Mouse (Mus musculus): ENCODE data around the gene Inhbe. TPM values are rescaled to one million over a fixed set of nuclear protein-coding genes. Genes with fewer than 3 reads are reported as not detected.
A peak's percentile ranks its signal among the peaks of the same experiment; 100 is the strongest.

Inhbe gene
- polyA plus RNA-seq, 1 experiment from 2014 or later = 0.09 TPM

DNA sequence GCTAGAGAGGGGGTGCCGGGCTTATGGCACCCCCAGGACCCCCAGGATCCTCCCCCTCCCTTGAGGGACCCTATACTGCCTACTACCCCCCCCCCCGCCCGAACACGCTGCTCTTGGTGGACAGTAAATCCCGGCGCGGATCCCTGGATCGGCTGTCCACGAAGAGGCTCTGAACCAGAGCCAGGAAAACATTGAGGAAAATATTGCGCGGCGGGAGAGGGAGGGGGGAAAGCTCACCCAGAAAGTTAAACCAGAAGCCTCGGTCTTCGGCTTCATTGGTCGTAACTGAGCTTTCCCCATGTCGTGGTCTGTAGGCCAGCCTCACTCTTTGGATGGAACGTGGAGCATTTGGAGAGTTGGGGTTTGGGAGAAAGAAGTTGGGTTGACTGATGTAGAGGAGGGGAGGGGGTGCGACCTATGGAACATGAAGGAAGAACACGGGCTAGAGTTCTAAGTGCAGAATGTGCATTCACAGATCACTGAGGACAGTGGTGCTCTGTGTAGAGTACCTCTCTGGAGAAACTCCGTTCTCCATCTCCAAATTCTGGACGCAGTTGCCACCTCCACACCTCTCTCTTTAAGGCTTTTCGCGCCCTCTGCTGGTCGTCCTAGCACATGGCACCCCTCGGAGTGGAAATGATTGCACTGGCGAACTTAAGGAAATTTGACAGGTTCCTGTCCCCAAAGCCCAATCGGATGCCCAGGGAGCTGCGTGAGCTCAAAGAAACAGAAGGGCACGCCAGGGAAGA, 12.1 kb downstream of the Inhbe start, which contains the start of gene Gli1:
Gene Gli1, minus strand, starts transcription at position 84 of the 749 bp plus-strand sequence.
- Histone ChIP-seq H3K36me3 (no peaks in the 10 kb centered on the region), H3K4me2 (peak within 1 kb of the TSS; percentile 66), H3K4me1 (replicated peaks) (peaks cover 34% of the 10 kb centered on the region), H3K27me3 (peaks cover 36% of the 10 kb centered on the region), H3K9me3 (no peaks in the 10 kb centered on the region), H3K27ac (replicated peaks) (no peak within 1 kb of the TSS), H3K9ac (no peak within 1 kb of the TSS), H3K4me3 (peak within 1 kb of the TSS; percentile 36)
- 0 out of 2 replicates have a peak, but pooled peaks have one; percentile 32 for ATAC-seq (ENCODE audit: low FRiP score, low read depth)
- under 1% methylated on average over 28 of the region's 29 CpGs for WGBS

DNA sequence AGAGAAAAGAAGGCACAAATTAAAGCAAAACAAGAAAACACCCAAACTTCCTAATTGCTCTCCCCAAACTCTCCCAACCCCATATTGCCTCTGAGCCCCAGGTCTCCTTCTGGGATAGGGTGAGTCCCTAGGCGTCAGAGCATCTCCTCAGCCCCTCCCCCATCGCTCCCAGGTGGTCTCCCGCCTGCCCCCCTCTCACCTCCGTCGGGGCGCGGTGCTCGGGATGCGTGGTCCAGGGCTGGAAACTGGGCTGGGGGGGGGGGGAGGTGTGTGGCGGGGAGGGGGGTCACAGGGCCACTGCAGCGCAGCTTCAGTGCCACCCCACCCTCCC, 12.9 kb downstream of the Inhbe start:
- H3K9me3 ChIP-seq = no peaks in the 10 kb centered on the region
- peaks cover 34% of the 10 kb centered on the region for H3K4me1 ChIP-seq (replicated peaks)
- ATAC-seq (ENCODE audit: low FRiP score, low read depth) = no peak
- H3K4me3 ChIP-seq = peak overlapping the region; percentile 36
- peaks cover 38% of the 10 kb centered on the region for H3K27me3 ChIP-seq
- no peak overlapping the region for H3K27ac ChIP-seq (replicated peaks)
- WGBS = 0% methylated on average over 9 of the region's 11 CpGs
- no peak overlapping the region for H3K9ac ChIP-seq
- H3K36me3 ChIP-seq = no peaks in the 10 kb centered on the region
- peak overlapping the region; percentile 66 for H3K4me2 ChIP-seq

DNA sequence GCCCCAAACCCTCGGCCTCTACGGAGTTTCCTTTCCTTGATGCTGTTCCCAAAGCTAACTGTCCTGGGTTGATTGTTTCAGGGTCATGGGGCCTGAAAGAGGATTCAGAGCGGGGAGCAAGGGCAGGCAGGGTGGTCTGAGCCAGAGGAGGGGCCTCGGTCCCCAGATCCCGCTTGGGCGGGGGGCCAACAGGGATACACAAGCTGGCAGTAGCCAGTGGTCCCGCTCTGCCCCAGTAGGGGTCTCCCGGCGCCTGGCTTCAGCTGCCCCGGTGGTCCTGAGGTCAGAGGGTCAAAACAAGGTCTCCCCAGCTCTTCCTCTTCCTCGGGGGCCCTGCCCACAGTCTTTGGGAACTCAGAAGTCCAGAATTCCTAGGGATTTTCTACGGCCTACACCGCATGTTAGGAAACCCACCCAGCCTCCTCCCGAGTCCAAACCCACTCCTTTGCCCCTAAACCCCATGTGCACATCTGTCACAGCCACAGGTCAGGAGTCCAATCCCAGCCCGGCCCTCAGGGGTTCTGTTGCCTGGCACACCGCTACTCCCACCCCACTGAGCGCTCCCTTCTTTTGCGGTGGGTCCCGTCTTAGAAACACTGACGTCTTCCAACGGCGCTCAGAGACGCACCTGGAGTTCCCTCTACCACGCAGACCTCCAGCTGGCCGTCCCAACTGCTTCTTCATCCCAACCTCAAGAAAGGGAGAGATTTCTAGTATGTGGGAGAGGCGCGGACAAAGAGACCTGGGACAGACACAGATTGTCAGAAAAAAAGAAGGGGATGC, 13.4 kb downstream of the Inhbe start:
- WGBS = under 1% methylated on average over 27 of the region's 27 CpGs
- no peaks in the 10 kb centered on the region for H3K9me3 ChIP-seq

DNA sequence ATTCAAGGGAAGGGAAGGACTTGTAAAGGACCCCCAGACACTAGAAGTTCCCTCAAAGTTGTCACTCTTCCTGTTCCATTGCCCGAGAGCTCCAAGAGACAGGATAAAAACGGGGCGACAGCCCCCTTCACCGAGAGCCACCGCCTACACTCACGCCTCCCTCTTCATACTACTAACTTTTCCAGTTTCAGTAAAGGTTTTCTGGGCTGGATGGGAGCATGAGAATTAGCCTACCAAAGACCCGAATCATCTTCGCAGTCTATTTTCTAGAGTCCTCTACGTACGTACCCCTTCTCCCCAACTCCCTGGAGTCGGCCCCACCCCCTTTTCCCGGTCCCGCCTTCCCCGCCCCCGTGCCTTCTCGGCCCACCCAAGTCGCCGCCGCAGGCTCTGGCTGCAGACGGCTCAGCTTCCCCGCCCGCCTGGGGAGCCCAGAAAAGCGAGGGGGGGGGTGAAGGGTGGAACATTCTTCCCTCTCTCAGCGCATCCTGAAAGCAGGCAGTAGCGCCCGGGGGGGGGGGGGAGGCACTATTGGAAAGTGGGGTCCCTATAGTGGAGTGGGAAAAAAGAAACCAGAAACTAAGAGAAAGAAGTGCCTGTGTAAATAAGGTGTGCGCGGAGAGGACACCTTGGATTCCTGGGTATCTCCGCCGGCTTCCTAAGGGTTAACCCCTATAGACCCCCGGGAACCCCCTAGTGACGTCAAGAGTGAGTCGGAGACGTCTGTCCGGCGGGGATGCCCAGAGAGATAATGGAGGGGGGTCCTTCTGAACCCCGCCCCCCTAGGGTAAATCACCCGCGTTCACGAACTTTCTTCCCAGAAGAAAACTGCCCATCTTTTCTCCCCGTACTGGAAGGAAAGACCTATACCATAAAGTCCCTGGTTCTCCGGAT, 14.3 kb downstream of the Inhbe start:
- no peak for ATAC-seq (ENCODE audit: low FRiP score, low read depth)
- H3K27me3 ChIP-seq = peaks cover 38% of the 10 kb centered on the region
- no peaks in the 10 kb centered on the region for H3K36me3 ChIP-seq
- under 1% methylated on average over 40 of the region's 42 CpGs for WGBS
- H3K4me2 ChIP-seq = peak overlapping the region; percentile 66
- peak overlapping the region; percentile 36 for H3K4me3 ChIP-seq
- no peak overlapping the region for H3K9ac ChIP-seq
- no peaks in the 10 kb centered on the region for H3K9me3 ChIP-seq
- H3K27ac ChIP-seq (replicated peaks) = peak overlapping the region; percentile 66
- H3K4me1 ChIP-seq (replicated peaks) = peaks cover 34% of the 10 kb centered on the region

More for the DNA sequence above, 13.4 kb downstream of the Inhbe start:
- Histone ChIP-seq H3K4me2 (peak overlapping the region; percentile 66), H3K4me3 (peak overlapping the region; percentile 36), H3K27ac (replicated peaks) (0 out of 2 replicates have a peak overlapping the region, but pooled peaks have one; percentile 28), H3K9ac (no peak overlapping the region), H3K27me3 (peaks cover 38% of the 10 kb centered on the region), H3K4me1 (replicated peaks) (peaks cover 34% of the 10 kb centered on the region), H3K36me3 (no peaks in the 10 kb centered on the region)
- ATAC-seq (ENCODE audit: low FRiP score, low read depth) = no peak

DNA sequence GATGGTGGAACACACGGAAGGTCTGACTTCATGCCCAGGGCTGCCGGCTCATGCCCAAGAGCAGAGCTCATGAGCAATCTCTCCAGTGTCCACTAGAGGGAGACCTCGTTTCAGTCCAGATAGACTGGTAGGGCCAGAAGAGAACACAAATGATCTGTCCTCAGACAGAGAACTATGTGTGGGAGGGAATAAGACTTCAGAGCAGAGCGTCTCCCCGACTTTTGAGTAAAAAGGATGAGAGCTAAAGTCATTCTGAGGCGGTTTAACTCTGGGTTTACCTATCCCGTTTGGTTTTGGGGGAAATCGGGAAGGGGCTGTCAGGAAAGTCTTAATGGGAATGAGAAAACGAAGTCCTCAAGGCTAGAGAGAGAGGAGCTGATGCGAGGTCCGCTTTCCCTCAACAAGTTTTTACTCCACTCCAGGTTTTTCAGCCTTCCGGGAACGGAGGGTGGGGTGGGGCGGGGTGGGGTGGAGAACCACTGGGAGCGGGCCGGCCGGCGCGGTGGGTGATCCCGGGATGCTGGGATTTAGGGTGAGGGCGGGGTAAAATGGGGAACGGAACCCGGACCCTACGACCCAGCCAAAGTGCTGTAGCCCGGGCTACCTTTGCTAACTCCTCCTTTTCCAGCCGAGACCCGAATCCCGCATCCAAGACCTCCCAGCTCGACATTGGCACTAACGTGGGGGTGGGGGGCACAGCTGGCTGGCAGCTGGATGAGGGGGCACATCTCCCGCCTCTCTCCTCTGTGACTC, 15.1 kb downstream of the Inhbe start:
- no peaks in the 10 kb centered on the region for H3K36me3 ChIP-seq
- H3K27ac ChIP-seq (replicated peaks) = peak overlapping the region; percentile 66
- H3K9me3 ChIP-seq = no peaks in the 10 kb centered on the region
- H3K4me2 ChIP-seq = peak overlapping the region; percentile 66
- peaks cover 38% of the 10 kb centered on the region for H3K27me3 ChIP-seq
- peak; percentile 83 for ATAC-seq (ENCODE audit: low FRiP score, low read depth)
- under 1% methylated on average over 31 of the region's 31 CpGs for WGBS
- no peak overlapping the region for H3K9ac ChIP-seq
- H3K4me3 ChIP-seq = peak overlapping the region; percentile 36
- peaks cover 34% of the 10 kb centered on the region for H3K4me1 ChIP-seq (replicated peaks)

DNA sequence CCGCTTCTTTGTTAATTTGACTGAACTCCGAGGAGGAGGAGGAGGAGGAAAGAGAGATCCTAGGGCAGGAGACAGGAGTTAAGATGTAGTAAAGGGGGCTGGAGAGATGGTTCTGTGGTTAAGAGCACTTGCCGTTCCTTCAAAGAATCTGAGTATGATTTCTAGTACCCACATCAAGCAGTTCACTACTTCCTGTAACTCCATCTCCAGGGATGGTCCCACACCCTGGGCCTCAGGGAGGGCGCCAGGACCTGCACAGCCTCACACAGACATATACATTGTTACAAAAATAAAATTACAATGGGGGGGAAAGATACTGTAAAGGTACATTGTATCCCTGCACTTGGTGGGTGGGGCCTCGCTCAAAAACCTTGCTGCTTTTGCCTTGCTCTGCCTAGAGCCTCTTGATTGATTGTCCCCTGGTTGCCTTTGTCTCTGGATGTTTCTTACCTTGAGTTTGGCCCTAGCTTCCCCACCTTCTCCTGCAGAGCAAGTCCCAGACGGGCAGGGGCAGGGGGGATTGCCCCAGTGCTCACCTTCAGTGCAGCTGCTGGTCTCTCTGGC, 16.6 kb downstream of the Inhbe start:
- peaks cover 34% of the 10 kb centered on the region for H3K4me1 ChIP-seq (replicated peaks)
- H3K4me2 ChIP-seq = no peak overlapping the region
- H3K4me3 ChIP-seq = no peak overlapping the region
- no peaks in the 10 kb centered on the region for H3K36me3 ChIP-seq
- H3K9ac ChIP-seq = no peak overlapping the region
- no peaks in the 10 kb centered on the region for H3K9me3 ChIP-seq
- peaks cover 34% of the 10 kb centered on the region for H3K27me3 ChIP-seq
- 77% methylated on average over 6 of the region's 6 CpGs for WGBS
- H3K27ac ChIP-seq (replicated peaks) = no peak overlapping the region
- no peak for ATAC-seq (ENCODE audit: low FRiP score, low read depth)

DNA sequence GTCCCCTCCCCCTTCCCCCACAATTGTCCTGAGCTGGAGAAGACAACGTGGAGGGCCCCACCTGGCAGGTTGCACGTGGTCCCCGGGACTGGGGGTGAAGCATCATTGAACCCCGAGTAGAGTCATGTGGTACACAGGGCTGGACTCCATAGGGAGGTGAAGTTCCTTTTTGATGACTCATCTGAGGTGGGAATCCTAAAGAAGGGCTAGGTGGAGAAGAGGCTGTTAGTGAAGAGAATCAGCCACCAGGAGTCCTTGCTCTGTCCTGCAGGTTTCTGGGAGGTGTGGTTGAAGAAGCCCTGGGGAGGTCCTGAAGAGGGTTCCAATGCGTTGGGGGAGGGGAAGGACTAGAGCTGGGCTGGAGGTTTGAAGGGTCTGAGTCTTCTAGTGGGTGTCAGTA, 17.3 kb downstream of the Inhbe start:
- no peak overlapping the region for H3K27ac ChIP-seq (replicated peaks)
- no peak for ATAC-seq (ENCODE audit: low FRiP score, low read depth)
- peaks cover 27% of the 10 kb centered on the region for H3K4me1 ChIP-seq (replicated peaks)
- no peaks in the 10 kb centered on the region for H3K36me3 ChIP-seq
- no peak overlapping the region for H3K9ac ChIP-seq
- H3K9me3 ChIP-seq = no peaks in the 10 kb centered on the region
- peaks cover 31% of the 10 kb centered on the region for H3K27me3 ChIP-seq
- 70% methylated on average over 5 of the region's 5 CpGs for WGBS
- H3K4me2 ChIP-seq = no peak overlapping the region
- H3K4me3 ChIP-seq = no peak overlapping the region

DNA sequence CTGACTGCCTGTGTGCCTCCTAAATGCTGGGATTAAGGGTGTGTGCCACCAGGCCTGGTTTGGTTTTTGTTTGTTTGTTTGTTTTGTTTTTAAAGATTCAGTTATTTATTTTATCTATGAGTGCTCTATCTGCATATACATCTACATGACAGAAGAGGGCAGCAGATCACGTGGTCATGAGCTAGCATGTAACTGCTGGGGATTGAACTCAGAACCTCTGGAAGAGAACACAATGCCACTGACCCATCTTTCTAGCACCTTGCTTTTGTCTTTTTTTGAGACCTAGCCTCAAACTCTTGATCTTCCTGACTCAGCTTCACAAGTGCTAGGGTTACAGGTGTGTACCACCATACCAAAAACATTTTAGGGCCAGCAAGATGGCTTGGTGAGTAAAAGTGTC, 18.9 kb downstream of the Inhbe start:
- H3K27ac ChIP-seq (replicated peaks) = no peak overlapping the region
- H3K36me3 ChIP-seq = no peaks in the 10 kb centered on the region
- no peaks in the 10 kb centered on the region for H3K9me3 ChIP-seq
- ATAC-seq (ENCODE audit: low FRiP score, low read depth) = no peak
- H3K9ac ChIP-seq = no peak overlapping the region
- peaks cover 20% of the 10 kb centered on the region for H3K27me3 ChIP-seq
- WGBS = 58% methylated on average over 1 of the region's 1 CpGs
- H3K4me1 ChIP-seq (replicated peaks) = peaks cover 14% of the 10 kb centered on the region
- H3K4me2 ChIP-seq = no peak overlapping the region
- no peak overlapping the region for H3K4me3 ChIP-seq

DNA sequence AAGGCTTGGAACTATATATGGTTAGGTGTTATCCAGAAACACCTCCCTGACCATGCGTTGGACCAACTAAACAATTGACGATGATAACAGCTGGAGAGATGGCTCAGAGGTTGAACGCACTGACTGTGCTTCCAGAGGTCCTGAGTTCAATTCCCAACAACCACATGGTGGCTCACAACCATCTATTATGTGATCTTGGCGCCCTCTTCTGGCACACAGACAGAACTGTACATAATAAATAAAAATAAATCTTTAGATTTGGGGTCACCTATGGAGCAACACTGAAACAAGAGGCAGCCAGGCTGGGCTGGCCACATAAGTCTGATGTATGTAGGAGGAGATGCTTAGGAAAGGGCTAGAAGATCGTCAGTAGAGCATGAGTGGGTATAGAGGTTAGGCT, 21.1 kb downstream of the Inhbe start:
- ATAC-seq (ENCODE audit: low FRiP score, low read depth) = no peak
- no peaks in the 10 kb centered on the region for H3K9me3 ChIP-seq
- H3K27ac ChIP-seq (replicated peaks) = no peak overlapping the region
- no peak overlapping the region for H3K4me3 ChIP-seq
- peaks cover 29% of the 10 kb centered on the region for H3K27me3 ChIP-seq
- 67% methylated on average over 5 of the region's 5 CpGs for WGBS
- no peak overlapping the region for H3K4me2 ChIP-seq
- H3K36me3 ChIP-seq = no peaks in the 10 kb centered on the region
- no peaks in the 10 kb centered on the region for H3K4me1 ChIP-seq (replicated peaks)
- no peak overlapping the region for H3K9ac ChIP-seq

DNA sequence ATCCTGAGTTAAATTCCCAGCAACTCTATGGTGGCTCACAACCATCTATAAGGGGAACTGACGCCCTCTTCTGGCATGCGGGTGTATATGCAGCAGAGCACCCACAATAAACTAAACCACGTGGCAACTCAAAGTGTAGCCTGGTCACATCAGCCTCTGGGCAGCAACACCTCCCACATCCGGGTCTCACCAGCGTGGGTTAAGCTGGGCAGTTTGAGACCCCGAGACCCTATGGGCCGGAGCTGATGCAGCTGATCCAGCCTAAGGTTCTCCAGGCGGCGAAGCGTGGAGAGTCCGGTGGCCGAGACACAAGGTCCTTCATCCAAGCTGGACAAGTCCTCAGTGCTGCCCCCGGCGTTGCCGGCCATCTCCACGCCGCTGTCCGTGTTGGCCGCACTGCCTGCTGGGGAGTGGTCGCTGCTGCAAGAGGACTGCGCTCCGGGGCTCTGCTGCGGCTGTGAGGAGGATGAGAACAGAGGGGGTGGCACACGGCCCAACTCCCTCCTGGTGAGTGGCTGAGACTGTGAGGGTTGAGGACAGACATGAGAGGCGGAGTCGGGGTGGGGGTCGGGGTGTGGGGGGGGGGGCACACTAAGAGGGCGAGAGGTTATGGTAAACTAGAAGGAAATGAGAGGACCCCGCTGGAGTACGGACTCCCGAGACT, 21.9 kb downstream of the Inhbe start:
- 41% methylated on average over 31 of the region's 31 CpGs for WGBS
- no peaks in the 10 kb centered on the region for H3K9me3 ChIP-seq
- H3K27ac ChIP-seq (replicated peaks) = no peak overlapping the region
- H3K9ac ChIP-seq = no peak overlapping the region
- peak; percentile 28; the same call in 1 of the 2 replicates for ATAC-seq (ENCODE audit: low FRiP score, low read depth)
- H3K27me3 ChIP-seq = peaks cover 36% of the 10 kb centered on the region
- no peaks in the 10 kb centered on the region for H3K4me1 ChIP-seq (replicated peaks)
- H3K4me3 ChIP-seq = peak overlapping the region; percentile 22; the same call in 1 of the 2 replicates
- H3K36me3 ChIP-seq = no peaks in the 10 kb centered on the region
- H3K4me2 ChIP-seq = peak overlapping the region; percentile 50

All from hindbrain, embryonic 15.5 days (tissue).